Mouse (Mus musculus) heart, embryonic 14.5 days (tissue): Measurements from ENCODE around the gene Neu1. TPM values are rescaled to one million over a fixed set of nuclear protein-coding genes. Genes with fewer than 3 reads are reported as not detected.
"Not testable (repeated sequence)": the region's sequence is repeated elsewhere in the genome, so short reads cannot be mapped to it uniquely, and the experiment has no call there.

ENCODE experiments used
- ATAC-seq: fragments of 200-750 bp; cut with Nextera tagmentation; 2 replicates; pipeline ENCODE4 v1.8.0; 2017; ENCODE audit warnings: low read depth, moderate TSS enrichment; ENCODE audit not compliant: insufficient number of reproducible peaks, insufficient read depth, low FRiP score
- H3K27ac ChIP-seq, 2 experiments: fragments of 200-500 bp in 1 of 2; fragments of 300-500 bp in 1 of 2; sonication (generic) in 1 of 2; replicated peaks in 1 of 2; 2 replicates each; pipeline ENCODE4 v1.5.1; 2012 to 2014; ENCODE audit warnings: low read depth in 2 of 2, low read length in 2 of 2, control low read depth in 1 of 2, mild to moderate bottlenecking in 1 of 2, mixed read lengths in 1 of 2; ENCODE audit not compliant: control insufficient read depth in 1 of 2, insufficient read depth in 1 of 2
- H3K27me3 ChIP-seq: fragments of 300-500 bp; sonication (generic); 2 replicates; pipeline ENCODE4 v1.6.1; 2014; ENCODE audit warnings: mild to moderate bottlenecking, low read length, control low read depth; ENCODE audit not compliant: control insufficient read depth, insufficient read depth
- H3K36me3 ChIP-seq: fragments of 300-500 bp; sonication (generic); 2 replicates; pipeline ENCODE4 v1.6.1; 2014; ENCODE audit warnings: mild to moderate bottlenecking, control low read depth, low read length, mixed read lengths; ENCODE audit not compliant: control insufficient read depth, insufficient read depth
- H3K4me1 ChIP-seq, 2 experiments: fragments of 200-500 bp in 1 of 2; fragments of 300-500 bp in 1 of 2; sonication (generic) in 1 of 2; 2 replicates each; pipeline ENCODE4 v1.6.1; 2012 to 2014; ENCODE audit warnings: low read length in 2 of 2, control low read depth in 1 of 2, mixed read lengths in 1 of 2; ENCODE audit not compliant: control insufficient read depth in 2 of 2, insufficient read depth in 2 of 2
- H3K4me2 ChIP-seq: fragments of 300-500 bp; sonication (generic); 2 replicates; pipeline ENCODE4 v1.6.1; 2014; ENCODE audit warnings: mild to moderate bottlenecking, low read length
- H3K4me3 ChIP-seq, 2 experiments: fragments of 200-500 bp in 1 of 2; fragments of 300-500 bp in 1 of 2; sonication (generic) in 1 of 2; 2 replicates each; pipeline ENCODE4 v1.5.1; 2012 to 2014; ENCODE audit warnings: low read length in 2 of 2, mild to moderate bottlenecking in 2 of 2, control low read depth in 1 of 2, low read depth in 1 of 2, moderate library complexity in 1 of 2; ENCODE audit not compliant: control insufficient read depth in 1 of 2, insufficient read depth in 1 of 2
- H3K9ac ChIP-seq: fragments of 300-500 bp; sonication (generic); 2 replicates; pipeline ENCODE4 v1.6.1; 2014; ENCODE audit warnings: mild to moderate bottlenecking, low read length
- H3K9me3 ChIP-seq: fragments of 300-500 bp; sonication (generic); 2 replicates; pipeline ENCODE4 v1.6.1; 2016; ENCODE audit warnings: low read length, control low read depth; ENCODE audit not compliant: control insufficient read depth
- WGBS: fragments of 180-500 bp; shearing (Covaris S2); extraction: QIAGEN DNeasy Blood & Tissue Kit; methylation state at CpG from one replicate; pipeline ENCODE4 v1.1.7; 2014; 5-methylcytosine and 5-hydroxymethylcytosine counted together
- polyA plus RNA-seq: library from polyadenylated mRNA; unstranded; fragments of >200 nt; fragmentation: Nextera tagmentation; extraction: Ambion mirVana; gene quantifications from 2 replicates; pipeline ENCODE4 v1.2.1, GENCODE M21; 2014

Gene Neu1
- polyA plus RNA-seq, 1 experiment from 2014 or later = 14.6 TPM

- H3K9ac ChIP-seq, H3K4me1 ChIP-seq, H3K36me3 ChIP-seq, H3K9me3 ChIP-seq, H3K4me3 ChIP-seq, H3K4me2 ChIP-seq, ATAC-seq, H3K27ac ChIP-seq: not testable (repeated sequence)
- 21% methylated on average over 15 of the region's 37 CpGs for WGBS
- peaks cover 24% of the 10 kb centered on the region for H3K27me3 ChIP-seq
These were observed 39.8 kb downstream of the Neu1 start for GRCm38 (mm10) chr17:34970850-34971249.

DNA sequence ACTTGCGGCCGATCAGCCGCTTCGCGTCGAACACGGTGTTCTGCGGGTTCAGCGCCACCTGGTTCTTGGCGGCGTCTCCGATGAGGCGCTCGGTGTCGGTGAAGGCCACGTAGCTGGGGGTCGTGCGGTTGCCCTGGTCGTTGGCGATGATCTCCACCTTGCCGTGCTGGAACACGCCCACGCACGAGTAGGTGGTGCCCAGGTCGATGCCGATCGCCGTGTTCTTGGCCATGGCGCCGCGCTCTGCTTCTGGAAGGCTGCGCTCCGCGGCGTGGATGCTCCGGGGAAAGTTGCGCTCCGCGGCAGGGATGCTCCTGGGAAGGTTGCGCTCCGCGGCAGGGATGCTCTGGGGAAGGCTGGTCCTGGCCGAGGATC is 40.6 kb downstream of the Neu1 start:
- Histone ChIP-seq H3K4me3 (peak overlapping the region; percentile 46 to 47), H3K4me2 (peak overlapping the region; percentile 76), H3K27me3 (peaks cover 24% of the 10 kb centered on the region)
- H3K9ac ChIP-seq, H3K36me3 ChIP-seq, H3K9me3 ChIP-seq, H3K27ac ChIP-seq, H3K4me1 ChIP-seq: not testable (repeated sequence)
- peak; percentile 24 for ATAC-seq
- 5% methylated on average over 11 of the region's 43 CpGs for WGBS

GRCm38 (mm10) chr17:34972069-34972749 is 41.2 kb downstream of the Neu1 start, which contains the start of the genes Hspa1a and Hspa1l:
TSS of gene Hspa1a (minus strand) at chr17:34972156.
TSS of gene Hspa1l (plus strand) at chr17:34972703.
- H3K9me3 ChIP-seq, H3K36me3 ChIP-seq, H3K4me1 ChIP-seq: not testable (repeated sequence)
- peaks cover 24% of the 10 kb centered on the region for H3K27me3 ChIP-seq
- peak within 1 kb of the TSS; percentile 63 for H3K9ac ChIP-seq
- ATAC-seq = peak; percentile 89
- peak within 1 kb of the TSS; percentile 47 to 52 for H3K4me3 ChIP-seq
- peak within 1 kb of the TSS; percentile 80 to 83 for H3K27ac ChIP-seq
- H3K4me2 ChIP-seq = peak within 1 kb of the TSS; percentile 76
- 1% methylated on average over 25 of the region's 33 CpGs for WGBS

GRCm38 (mm10) chr17:34975581-34976492 is 44.8 kb downstream of the Neu1 start:
- H3K36me3 ChIP-seq = no peaks in the 10 kb centered on the region
- H3K9ac ChIP-seq = no peak overlapping the region
- WGBS = 80% methylated on average over 3 of the region's 3 CpGs
- no peak overlapping the region for H3K4me3 ChIP-seq
- no peaks in the 10 kb centered on the region for H3K27me3 ChIP-seq
- no peak overlapping the region for H3K27ac ChIP-seq
- H3K4me2 ChIP-seq = no peak overlapping the region
- no peak for ATAC-seq
- H3K9me3 ChIP-seq = no peaks in the 10 kb centered on the region
- peaks cover 5% of the 10 kb centered on the region in 2 experiments for H3K4me1 ChIP-seq

DNA sequence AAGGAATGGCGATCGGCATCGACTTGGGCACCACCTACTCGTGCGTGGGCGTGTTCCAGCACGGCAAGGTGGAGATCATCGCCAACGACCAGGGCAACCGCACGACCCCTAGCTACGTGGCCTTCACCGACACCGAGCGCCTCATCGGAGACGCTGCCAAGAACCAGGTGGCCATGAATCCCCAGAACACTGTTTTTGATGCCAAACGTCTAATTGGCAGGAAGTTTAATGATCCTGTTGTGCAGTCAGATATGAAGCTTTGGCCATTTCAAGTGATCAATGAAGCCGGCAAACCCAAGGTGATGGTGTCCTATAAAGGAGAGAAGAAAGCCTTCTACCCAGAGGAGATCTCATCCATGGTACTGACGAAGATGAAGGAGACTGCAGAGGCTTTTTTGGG is 45.9 kb downstream of the Neu1 start:
- no peak overlapping the region for H3K4me2 ChIP-seq
- ATAC-seq = no peak
- H3K9ac ChIP-seq = no peak overlapping the region
- H3K27me3 ChIP-seq = no peaks in the 10 kb centered on the region
- no peaks in the 10 kb centered on the region for H3K36me3 ChIP-seq
- WGBS = 92% methylated on average over 20 of the region's 20 CpGs
- no peak overlapping the region for H3K27ac ChIP-seq
- no peaks in the 10 kb centered on the region for H3K9me3 ChIP-seq
- H3K4me3 ChIP-seq = no peak overlapping the region
- peaks cover 7 to 9% of the 10 kb centered on the region in 2 experiments for H3K4me1 ChIP-seq

GRCm38 (mm10) chr17:34978239-34978638 is 47.2 kb downstream of the Neu1 start:
- Histone ChIP-seq H3K4me3 (no peak overlapping the region), H3K27me3 (no peaks in the 10 kb centered on the region), H3K9me3 (no peaks in the 10 kb centered on the region), H3K9ac (no peak overlapping the region), H3K4me1 (peaks cover 2 to 15% of the 10 kb centered on the region in 2 experiments; a peak in 3 of 4 replicates), H3K27ac (no peak overlapping the region), H3K4me2 (no peak overlapping the region), H3K36me3 (no peaks in the 10 kb centered on the region)
- WGBS = 86% methylated on average over 27 of the region's 27 CpGs
- ATAC-seq = no peak

DNA sequence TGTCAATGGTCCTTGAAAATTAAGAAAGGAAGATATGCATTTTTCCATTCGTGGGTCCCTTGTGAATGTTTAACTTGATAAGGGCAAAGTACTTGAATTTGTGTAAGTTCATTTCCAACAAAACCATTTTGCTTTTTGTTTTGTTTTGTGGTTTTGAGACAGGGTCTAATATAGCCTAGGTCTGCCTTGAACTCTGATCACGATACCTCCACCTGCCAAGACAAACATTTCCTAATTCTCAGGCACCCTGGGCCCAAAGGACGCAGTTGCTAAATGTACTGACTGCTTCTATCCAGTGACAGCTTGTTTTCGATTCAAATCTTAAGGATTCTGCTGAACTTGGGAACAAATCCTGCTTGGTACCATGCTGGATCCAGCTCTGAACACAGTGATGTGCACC is 48.6 kb downstream of the Neu1 start:
- Histone ChIP-seq H3K27me3 (no peaks in the 10 kb centered on the region), H3K4me1 (peaks cover 2 to 15% of the 10 kb centered on the region in 2 experiments; a peak in 3 of 4 replicates), H3K4me2 (no peak overlapping the region), H3K9me3 (no peaks in the 10 kb centered on the region), H3K27ac (no peak overlapping the region), H3K36me3 (peaks cover 6% of the 10 kb centered on the region; the same call in 1 of the 2 replicates), H3K9ac (no peak overlapping the region), H3K4me3 (no peak overlapping the region)
- WGBS = 95% methylated on average over 4 of the region's 4 CpGs
- ATAC-seq = no peak
